Mouse (Mus musculus): ENCODE results near the gene Crabp2. TPM values are rescaled to one million over a fixed set of nuclear protein-coding genes. Genes with fewer than 3 reads are reported as not detected.

Crabp2 gene
- polyA plus RNA-seq, 1 experiment from 2014 or later, result 10.3 TPM

- H3K36me3 ChIP-seq (ENCODE audit: insufficient read depth), result peaks cover 13% of the 10 kb centered on the region; the same call in 1 of the 2 replicates
- peak overlapping the region; percentile 73 for H3K9ac ChIP-seq
- peaks cover 34% of the 10 kb centered on the region for H3K4me1 ChIP-seq (ENCODE audit: insufficient read depth)
- under 1% methylated on average over 59 of the region's 60 CpGs for WGBS
- peak overlapping the region; percentile 96 for H3K4me2 ChIP-seq
- ATAC-seq (ENCODE audit: insufficient read depth), result peak; percentile 28
- TF ChIP-seq CTCF (IDR thresholded peaks at IDR 0.05; ENCODE audit: low read depth), result no peak
- peak overlapping the region; percentile 84 for H3K27ac ChIP-seq (ENCODE audit: low read depth)
- no peaks in the 10 kb centered on the region for H3K27me3 ChIP-seq (ENCODE audit: insufficient read depth, low read length)
- peak; percentile 62 for DNase-seq
- no peaks in the 10 kb centered on the region for H3K9me3 ChIP-seq (ENCODE audit: low read depth, low read length)
- peak overlapping the region; percentile 66 for H3K4me3 ChIP-seq (ENCODE audit: low read depth, low read length)
These were observed 23.2 kb downstream of the Crabp2 start for GRCm38 (mm10) chr3:87971489-87972202.

- H3K4me1 ChIP-seq (ENCODE audit: insufficient read depth), result peaks cover 34% of the 10 kb centered on the region
- WGBS, result 9% methylated on average over 8 of the region's 8 CpGs
- DNase-seq (no peak), ATAC-seq (ENCODE audit: insufficient read depth) (no peak)
- H3K9me3 ChIP-seq (ENCODE audit: low read depth, low read length), result no peaks in the 10 kb centered on the region
- peak overlapping the region; percentile 73 for H3K9ac ChIP-seq
- H3K36me3 ChIP-seq (ENCODE audit: insufficient read depth), result peaks cover 13% of the 10 kb centered on the region; the same call in 1 of the 2 replicates
- TF ChIP-seq CTCF (IDR thresholded peaks at IDR 0.05; ENCODE audit: low read depth), result no peak
- no peak overlapping the region for H3K27ac ChIP-seq (ENCODE audit: low read depth)
- H3K4me2 ChIP-seq, result peak overlapping the region; percentile 96
- no peaks in the 10 kb centered on the region for H3K27me3 ChIP-seq (ENCODE audit: insufficient read depth, low read length)
- H3K4me3 ChIP-seq (ENCODE audit: low read depth, low read length), result peak overlapping the region; percentile 66
These were observed 23.8 kb downstream of the Crabp2 start for GRCm38 (mm10) chr3:87972203-87972664.

- Histone ChIP-seq H3K4me1 (ENCODE audit: insufficient read depth) (peaks cover 34% of the 10 kb centered on the region), H3K9me3 (ENCODE audit: low read depth, low read length) (no peaks in the 10 kb centered on the region), H3K27ac (ENCODE audit: low read depth) (no peak overlapping the region), H3K9ac (peak overlapping the region; percentile 73), H3K36me3 (ENCODE audit: insufficient read depth) (peaks cover 13% of the 10 kb centered on the region; the same call in 1 of the 2 replicates), H3K4me2 (peak overlapping the region; percentile 96), H3K27me3 (ENCODE audit: insufficient read depth, low read length) (no peaks in the 10 kb centered on the region), H3K4me3 (ENCODE audit: low read depth, low read length) (peak overlapping the region; percentile 66)
- DNase-seq (peak; percentile 52), ATAC-seq (ENCODE audit: insufficient read depth) (no peak)
- WGBS, result 26% methylated on average over 5 of the region's 5 CpGs
- TF ChIP-seq CTCF (IDR thresholded peaks at IDR 0.05; ENCODE audit: low read depth), result no peak
These were observed 24.3 kb downstream of the Crabp2 start for GRCm38 (mm10) chr3:87972776-87973175.

DNA sequence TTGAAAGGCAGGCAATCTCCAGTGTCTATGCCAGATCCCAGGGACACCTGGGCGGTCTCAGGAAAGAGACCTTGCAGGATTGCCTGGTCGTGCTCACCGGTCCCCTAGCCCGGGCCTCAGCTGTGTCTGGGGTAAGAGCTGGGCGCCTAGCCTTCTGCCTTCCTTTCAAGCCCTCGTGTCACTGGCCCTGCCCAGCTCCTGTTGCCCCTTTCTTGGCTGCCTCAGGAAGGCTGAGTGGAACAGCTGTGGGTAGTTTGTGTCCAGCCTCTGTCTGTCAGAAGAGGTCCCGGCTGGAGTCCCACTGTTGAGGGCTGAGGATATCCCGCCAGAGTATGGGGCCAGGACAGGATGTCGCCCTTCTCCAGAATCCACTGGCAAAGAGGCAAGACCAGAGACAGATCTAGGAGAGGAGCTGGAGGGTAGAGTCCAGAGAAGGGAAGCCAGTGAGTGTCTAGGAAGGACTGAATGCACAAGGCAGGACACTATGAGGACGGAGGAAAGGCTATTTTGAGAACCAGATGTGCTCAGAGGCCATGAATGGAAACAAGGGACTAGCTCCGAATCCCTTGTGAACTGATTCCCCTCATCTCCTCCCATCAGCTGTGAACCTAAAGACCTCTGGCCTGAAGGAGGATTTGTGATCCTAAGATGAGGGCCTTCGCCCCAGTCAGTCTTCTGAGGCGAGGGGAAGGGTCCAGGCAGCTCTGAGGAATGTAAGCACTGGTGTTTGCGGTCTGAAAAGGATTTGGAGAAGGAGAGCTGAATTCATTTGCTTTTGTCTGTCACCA lies 25.3 kb downstream of the Crabp2 start:
- 40% methylated on average over 14 of the region's 14 CpGs for WGBS
- ATAC-seq (ENCODE audit: insufficient read depth) (no peak), DNase-seq (no peak)
- Histone ChIP-seq H3K9ac (peak overlapping the region; percentile 40), H3K9me3 (ENCODE audit: low read depth, low read length) (no peaks in the 10 kb centered on the region), H3K4me2 (peak overlapping the region; percentile 96), H3K4me3 (ENCODE audit: low read depth, low read length) (peak overlapping the region; percentile 66), H3K36me3 (ENCODE audit: insufficient read depth) (peaks cover 13% of the 10 kb centered on the region; the same call in 1 of the 2 replicates), H3K27ac (ENCODE audit: low read depth) (peak overlapping the region; percentile 67), H3K27me3 (ENCODE audit: insufficient read depth, low read length) (no peaks in the 10 kb centered on the region), H3K4me1 (ENCODE audit: insufficient read depth) (peaks cover 34% of the 10 kb centered on the region)
- no peak for TF ChIP-seq CTCF (IDR thresholded peaks at IDR 0.05; ENCODE audit: low read depth)

- H3K9me3 ChIP-seq (ENCODE audit: low read depth, low read length), result no peaks in the 10 kb centered on the region
- peak overlapping the region; percentile 40 for H3K9ac ChIP-seq
- H3K27me3 ChIP-seq (ENCODE audit: insufficient read depth, low read length), result no peaks in the 10 kb centered on the region
- no peak for TF ChIP-seq CTCF (IDR thresholded peaks at IDR 0.05; ENCODE audit: low read depth)
- peak overlapping the region; percentile 96 for H3K4me2 ChIP-seq
- peaks cover 34% of the 10 kb centered on the region for H3K4me1 ChIP-seq (ENCODE audit: insufficient read depth)
- peak overlapping the region; percentile 67 for H3K27ac ChIP-seq (ENCODE audit: low read depth)
- peaks cover 13% of the 10 kb centered on the region; the same call in 1 of the 2 replicates for H3K36me3 ChIP-seq (ENCODE audit: insufficient read depth)
- 25% methylated on average over 12 of the region's 12 CpGs for WGBS
- H3K4me3 ChIP-seq (ENCODE audit: low read depth, low read length), result peak overlapping the region; percentile 66
- DNase-seq (peak; percentile 57), ATAC-seq (ENCODE audit: insufficient read depth) (no peak)
These were observed 26.0 kb downstream of the Crabp2 start for GRCm38 (mm10) chr3:87974381-87974987.

GRCm38 (mm10) chr3:87979493-87979892 lies 31.0 kb downstream of the Crabp2 start:
- TF ChIP-seq CTCF (IDR thresholded peaks at IDR 0.05; ENCODE audit: low read depth), result no peak
- Histone ChIP-seq H3K36me3 (ENCODE audit: insufficient read depth) (peaks cover 13% of the 10 kb centered on the region; the same call in 1 of the 2 replicates), H3K4me3 (ENCODE audit: low read depth, low read length) (no peak overlapping the region), H3K27ac (ENCODE audit: low read depth) (no peak overlapping the region), H3K4me2 (no peak overlapping the region), H3K27me3 (ENCODE audit: insufficient read depth, low read length) (no peaks in the 10 kb centered on the region), H3K9me3 (ENCODE audit: low read depth, low read length) (no peaks in the 10 kb centered on the region), H3K9ac (no peak overlapping the region), H3K4me1 (ENCODE audit: insufficient read depth) (peaks cover 35% of the 10 kb centered on the region)
- DNase-seq, result no peak
- WGBS, result 80% methylated on average over 5 of the region's 5 CpGs
- no peak for ATAC-seq (ENCODE audit: insufficient read depth)
